Mouse (Mus musculus) right cerebral cortex, postnatal 25 days (tissue): ENCODE measurements at regions not wholly inside any gene's neighbourhood (a gene's known extent, or its start where the extent isn't known, plus 50 kb on each side); places are given as distances from the start of the nearest gene placed in this dataset.

Experiments
- DNase-seq: peaks from one replicate; pipeline ENCODE4 v3.0.0; 2022

GRCm38 (mm10) chrX:158236206-158236605 lies 193.1 kb upstream of the Cnksr2 start:
- peak; percentile 9 for DNase-seq

GRCm38 (mm10) chrX:158209167-158209566 lies 166.1 kb upstream of the Cnksr2 start:
- no peak for DNase-seq

GRCm38 (mm10) chrX:158195536-158195935 lies 152.4 kb upstream of the Cnksr2 start:
- DNase-seq = no peak

- DNase-seq = no peak
These were observed 138.4 kb upstream of the Cnksr2 start for GRCm38 (mm10) chrX:158181486-158181885.

- DNase-seq = no peak
These were observed 137.3 kb upstream of the Cnksr2 start for GRCm38 (mm10) chrX:158180356-158180755.

GRCm38 (mm10) chrX:158135870-158136557 lies 92.9 kb upstream of the Cnksr2 start:
- DNase-seq = no peak

GRCm38 (mm10) chrX:158133526-158133925 lies 90.4 kb upstream of the Cnksr2 start:
- DNase-seq = no peak
